Mouse (Mus musculus) cortical plate, adult 2 months (tissue): Measurements from ENCODE around the gene Kntc1. TPM values are rescaled to one million over a fixed set of nuclear protein-coding genes. Genes with fewer than 3 reads are reported as not detected.

ENCODE experiments used
- H3K27ac ChIP-seq: fragments of 200-500 bp; 2 replicates; pipeline ENCODE4 v1.5.1; 2012; ENCODE audit warnings: low read length, control low read depth, inconsistent platforms; ENCODE audit not compliant: insufficient read depth
- H3K4me1 ChIP-seq: fragments of 200-500 bp; 2 replicates; pipeline ENCODE4 v1.6.1; 2011; ENCODE audit warnings: low read length; ENCODE audit not compliant: control insufficient read depth, insufficient read depth
- H3K4me3 ChIP-seq: fragments of 200-500 bp; 2 replicates; pipeline ENCODE4 v1.5.1; 2011; ENCODE audit warnings: mild to moderate bottlenecking, low read length, control low read depth; ENCODE audit not compliant: insufficient read depth
- CTCF ChIP-seq: fragments of 200-500 bp; IDR thresholded peaks from 2 replicates; pipeline ENCODE4 v1.5.1; 2011; ENCODE audit warnings: mild to moderate bottlenecking, control low read depth, low read length; ENCODE audit not compliant: insufficient read depth; ENCODE audit errors: extremely low read depth
- POLR2A ChIP-seq: fragments of 200-500 bp; IDR thresholded peaks from 2 replicates; pipeline ENCODE4 v1.6.1; 2011; ENCODE audit warnings: mild to moderate bottlenecking, low read length, control low read depth; ENCODE audit not compliant: insufficient read depth; ENCODE audit errors: extremely low read depth
- polyA plus RNA-seq: library from polyadenylated mRNA; depleted of rRNA; stranded (reverse); fragments of >200 nt; gene quantifications from 2 replicates; pipeline ENCODE4 v1.2.3, GENCODE M21; 2012

Kntc1 gene
- polyA plus RNA-seq, 1 experiment = 1.0 TPM

DNA sequence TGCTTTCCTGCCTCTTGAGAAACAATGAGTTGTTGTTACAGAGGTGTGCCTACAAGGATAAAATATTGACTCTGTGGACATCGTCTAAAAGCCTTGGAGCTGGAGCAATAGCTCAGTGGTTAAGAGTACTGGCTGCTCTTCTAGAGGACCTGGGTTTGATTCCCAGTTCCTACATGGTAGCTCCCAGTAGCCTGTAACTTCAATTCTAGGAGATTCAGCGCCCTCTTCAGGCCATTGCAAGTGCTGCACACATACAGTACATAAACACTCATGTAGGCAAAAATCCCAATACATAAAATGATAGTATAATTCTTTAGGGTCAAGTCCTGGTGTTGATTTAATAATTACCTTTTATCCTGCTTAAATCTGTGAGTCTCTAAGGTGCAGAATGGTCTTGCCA, 43.6 kb downstream of the Kntc1 start:
- Histone ChIP-seq H3K4me3 (no peak overlapping the region), H3K4me1 (no peaks in the 10 kb centered on the region), H3K27ac (no peak overlapping the region)
- no peak for TF ChIP-seq POLR2A
- TF ChIP-seq CTCF = no peak

DNA sequence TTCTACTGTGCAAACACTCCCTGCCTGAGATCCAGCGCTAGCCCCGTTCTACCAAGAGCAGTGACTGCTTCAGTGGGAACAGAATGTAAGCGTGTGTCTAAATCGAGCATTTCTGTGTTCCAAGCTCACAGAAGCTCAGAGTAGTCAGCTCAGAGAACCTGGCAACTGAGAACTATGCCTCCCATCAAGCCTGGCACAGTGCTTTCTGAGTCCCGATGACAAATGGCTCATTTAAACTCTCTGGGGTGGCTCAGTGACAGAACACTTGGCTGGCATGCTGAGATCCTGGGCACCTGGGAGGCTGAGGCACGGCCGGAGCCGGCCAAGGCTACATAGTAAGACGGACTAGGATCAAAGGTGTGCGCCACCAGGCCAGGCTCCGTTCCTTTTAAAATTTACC, 56.8 kb downstream of the Kntc1 start:
- Histone ChIP-seq H3K4me3 (no peak overlapping the region), H3K27ac (no peak overlapping the region), H3K4me1 (no peaks in the 10 kb centered on the region)
- TF ChIP-seq CTCF = no peak
- 0 out of 2 replicates have a peak, but pooled peaks have one; percentile 38 for TF ChIP-seq POLR2A

DNA sequence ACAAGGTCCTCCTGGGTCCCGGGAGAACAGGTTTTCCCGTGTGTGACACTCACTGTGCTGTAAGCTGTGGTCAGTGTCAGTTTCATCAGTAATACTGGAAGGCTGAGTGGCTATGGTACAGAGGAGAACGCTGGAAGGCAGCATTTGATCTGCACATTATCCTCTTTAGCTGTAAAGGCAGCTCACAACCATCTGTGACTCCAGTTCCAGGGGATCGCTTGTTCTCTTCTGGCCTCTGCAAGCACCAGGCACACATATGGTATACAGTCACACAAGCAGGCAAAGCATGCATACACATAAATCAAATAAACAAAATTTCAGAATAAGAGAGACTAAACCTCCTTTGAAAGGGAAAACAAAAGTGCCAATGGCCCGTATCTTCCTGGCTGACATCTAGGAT, 59.0 kb downstream of the Kntc1 start:
- Histone ChIP-seq H3K4me1 (no peaks in the 10 kb centered on the region), H3K4me3 (no peak overlapping the region), H3K27ac (no peak overlapping the region)
- TF ChIP-seq CTCF = no peak
- TF ChIP-seq POLR2A = no peak

DNA sequence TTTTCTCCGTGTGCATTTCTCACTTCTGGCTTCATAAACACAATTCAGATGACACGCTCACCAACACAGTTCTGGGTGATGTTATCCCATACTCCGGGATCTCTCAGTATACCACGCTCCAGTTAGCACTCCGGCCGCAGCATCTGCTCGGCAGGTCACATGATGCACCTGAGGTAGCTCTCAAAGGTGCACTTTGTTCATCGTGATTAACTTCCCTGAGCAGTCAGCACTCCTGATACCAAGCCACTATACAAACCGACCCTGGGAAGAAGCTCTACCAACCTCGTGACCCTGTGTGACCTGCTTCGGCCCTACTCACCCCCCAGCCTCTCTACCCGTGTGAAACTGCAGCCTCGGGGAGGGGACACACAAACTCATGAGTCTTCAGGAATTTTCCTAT, 59.6 kb downstream of the Kntc1 start:
- no peaks in the 10 kb centered on the region for H3K4me1 ChIP-seq
- H3K27ac ChIP-seq = no peak overlapping the region
- TF ChIP-seq POLR2A = no peak
- no peak for TF ChIP-seq CTCF
- no peak overlapping the region for H3K4me3 ChIP-seq

DNA sequence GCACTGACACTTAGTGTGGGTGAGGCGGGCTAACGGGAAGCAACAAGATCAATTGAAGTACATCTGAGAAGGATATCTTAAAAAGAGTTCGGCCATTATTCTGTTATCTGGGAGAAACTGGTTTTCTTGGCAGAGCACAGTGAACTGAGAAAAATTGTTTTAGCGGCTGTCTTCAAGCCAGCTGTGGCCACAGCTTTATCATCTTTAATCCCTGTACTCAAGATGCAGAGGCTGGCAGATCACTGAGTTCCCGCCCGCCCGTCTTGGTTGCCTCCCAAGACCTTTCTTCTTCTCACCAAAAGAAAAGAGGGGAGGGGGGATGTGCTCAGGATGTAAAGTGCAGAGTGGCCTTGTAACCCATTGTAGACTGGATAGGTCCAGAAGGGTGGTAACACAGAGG, 67.4 kb downstream of the Kntc1 start:
- no peak overlapping the region for H3K27ac ChIP-seq
- H3K4me3 ChIP-seq = no peak overlapping the region
- no peak for TF ChIP-seq POLR2A
- TF ChIP-seq CTCF = no peak
- H3K4me1 ChIP-seq = peaks cover 1% of the 10 kb centered on the region; the same call in 1 of the 2 replicates

DNA sequence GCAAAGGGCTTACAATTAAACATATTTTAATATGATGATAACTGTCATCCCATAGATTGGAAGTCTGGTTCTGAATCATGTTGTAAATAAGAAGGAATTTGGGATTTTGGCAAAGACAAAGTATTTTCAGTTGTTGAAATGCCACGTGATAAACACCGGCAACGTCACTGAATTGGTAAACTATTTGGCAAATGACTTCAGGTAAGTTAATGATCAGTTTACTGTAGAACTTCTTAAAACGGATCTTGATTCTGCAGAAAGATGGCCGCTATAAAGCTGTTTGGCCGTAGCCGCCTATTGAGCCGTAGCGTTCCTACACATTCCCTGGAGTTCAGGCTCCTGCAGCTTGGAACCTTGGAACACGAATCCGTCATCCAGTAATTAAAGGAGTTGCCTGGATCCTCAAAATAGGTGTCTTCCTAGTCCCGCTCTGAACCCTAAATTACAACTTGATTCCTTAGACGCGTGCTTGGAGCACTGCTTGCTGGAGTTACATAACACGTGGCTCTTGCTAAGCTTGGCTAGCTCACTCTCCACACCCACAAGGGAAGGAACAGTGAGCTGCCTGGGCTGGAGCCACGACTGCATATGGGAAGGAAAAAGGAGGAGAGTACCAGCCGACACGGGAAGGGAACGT, 69.5 kb downstream of the Kntc1 start:
- Histone ChIP-seq H3K4me3 (no peak overlapping the region; the same call in 1 of the 2 replicates), H3K27ac (no peak overlapping the region), H3K4me1 (peaks cover 3% of the 10 kb centered on the region; the same call in 1 of the 2 replicates)
- TF ChIP-seq POLR2A (peak; percentile 69), CTCF (no peak)

DNA sequence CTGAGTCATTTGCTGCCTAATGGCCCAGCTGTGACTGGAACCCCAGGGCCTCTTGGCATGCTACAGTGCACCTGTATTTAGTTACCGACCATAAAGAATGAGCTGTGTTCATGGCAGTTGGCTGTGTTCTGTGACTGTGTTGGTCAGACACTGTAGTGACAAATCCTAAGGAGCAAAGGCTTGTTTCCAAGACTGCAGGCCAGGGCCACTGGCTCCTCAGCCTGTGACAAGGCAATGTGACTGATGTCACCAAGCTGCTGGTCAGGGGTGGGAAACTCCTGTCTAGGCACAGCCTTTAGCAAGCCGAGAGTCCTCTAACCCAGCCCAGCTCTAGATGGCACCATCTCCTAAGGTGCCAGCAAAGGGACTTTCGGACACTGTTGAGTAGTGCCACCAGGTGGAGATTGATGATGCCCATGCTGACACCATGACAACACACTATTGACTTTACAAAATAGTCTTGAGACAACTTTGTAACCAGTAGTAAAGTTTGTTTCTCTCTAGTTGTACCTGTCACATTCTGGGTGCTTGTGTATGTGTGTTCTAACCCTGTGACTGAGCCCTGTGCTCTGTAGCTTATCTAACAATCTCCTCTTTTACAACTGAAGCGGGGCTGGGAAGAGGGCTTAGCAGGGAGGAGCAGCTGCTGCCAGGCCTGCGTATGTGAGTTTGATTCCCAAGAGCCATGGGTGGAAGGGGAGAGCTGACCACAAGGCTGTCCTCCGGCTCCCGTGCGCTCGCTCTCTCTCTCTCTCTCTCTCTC, 71.2 kb downstream of the Kntc1 start:
- TF ChIP-seq POLR2A = no peak
- peak; percentile 35 for TF ChIP-seq CTCF
- Histone ChIP-seq H3K27ac (no peak overlapping the region), H3K4me3 (no peak overlapping the region), H3K4me1 (peaks cover 3% of the 10 kb centered on the region; the same call in 1 of the 2 replicates)

DNA sequence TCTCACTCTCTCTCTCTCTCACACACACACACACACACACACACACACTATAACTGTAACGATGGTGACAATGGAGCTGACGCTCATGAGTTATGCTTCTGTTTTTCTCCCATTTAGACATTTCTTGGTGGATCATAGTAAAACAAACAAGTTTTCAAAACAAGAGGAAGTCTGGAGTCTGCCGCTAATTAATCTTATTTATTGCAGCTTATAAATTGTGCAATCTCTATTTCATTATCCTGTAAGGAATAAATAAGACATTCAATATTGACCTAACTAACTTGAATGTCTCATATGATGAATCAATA, 71.7 kb downstream of the Kntc1 start:
- Histone ChIP-seq H3K4me1 (peaks cover 3% of the 10 kb centered on the region; the same call in 1 of the 2 replicates), H3K27ac (no peak overlapping the region), H3K4me3 (no peak overlapping the region)
- TF ChIP-seq POLR2A (no peak), CTCF (no peak)

DNA sequence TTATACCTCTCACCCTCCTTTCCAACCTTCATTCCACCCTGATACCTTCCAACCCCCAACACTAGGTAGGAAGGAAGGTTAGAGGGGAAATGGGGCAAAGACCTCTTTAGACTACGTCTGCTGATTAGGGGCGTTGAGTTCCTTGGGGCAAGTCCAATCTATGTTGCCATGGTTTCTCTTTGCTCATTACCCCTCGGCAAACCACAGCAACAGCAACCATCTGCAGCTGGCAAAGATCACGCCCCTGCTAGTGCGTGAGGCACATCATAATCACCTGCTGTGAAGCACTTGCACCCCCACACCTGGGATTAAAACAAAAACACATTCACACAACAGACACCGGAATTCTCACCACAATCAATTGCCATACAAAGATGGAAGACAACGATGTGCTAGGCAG, 73.2 kb downstream of the Kntc1 start:
- TF ChIP-seq CTCF = no peak
- no peak for TF ChIP-seq POLR2A
- peaks cover 3% of the 10 kb centered on the region; the same call in 1 of the 2 replicates for H3K4me1 ChIP-seq
- H3K27ac ChIP-seq = no peak overlapping the region
- no peak overlapping the region for H3K4me3 ChIP-seq

DNA sequence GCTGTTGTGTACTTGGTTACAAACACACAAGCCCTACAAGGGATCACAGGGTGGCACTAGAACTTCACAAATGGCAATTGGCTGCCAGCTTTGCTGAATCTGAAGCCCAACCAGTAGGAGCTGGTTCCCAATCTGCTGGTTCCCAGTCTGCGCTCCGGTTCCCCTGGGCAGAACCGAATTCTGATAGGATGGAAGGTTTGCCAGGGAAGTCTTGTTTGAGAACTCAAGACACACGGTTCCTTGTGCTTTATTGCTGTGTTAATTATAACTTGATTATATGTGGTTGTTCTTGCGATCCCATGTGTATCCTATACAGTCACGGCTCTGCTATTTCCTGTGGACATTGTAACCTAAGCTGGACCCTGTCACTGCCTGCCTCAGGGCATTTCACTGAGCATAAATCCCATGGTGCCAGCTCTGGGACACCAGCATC, 78.2 kb downstream of the Kntc1 start:
- Histone ChIP-seq H3K27ac (no peak overlapping the region), H3K4me1 (0 out of 2 replicates have a peak, but pooled peaks cover 1% of the 10 kb centered on the region), H3K4me3 (no peak overlapping the region)
- TF ChIP-seq POLR2A = no peak
- peak; percentile 67 for TF ChIP-seq CTCF
